Mouse (Mus musculus) layer of hippocampus, postnatal 25 days (tissue): ENCODE data around the gene Rapgef3. TPM values are rescaled to one million over a fixed set of nuclear protein-coding genes. Genes with fewer than 3 reads are reported as not detected.

ENCODE experiments used
- DNase-seq, 2 experiments: peaks; one replicate each; pipeline ENCODE4 v3.0.0; 2022; ENCODE audit warnings: mixed read lengths in 2 of 2, low spot score in 1 of 2; ENCODE audit errors: extremely low spot score in 1 of 2
- total RNA-seq, 2 experiments: library from RNA; stranded (reverse); gene quantifications; 2 replicates each; pipeline ENCODE4 v1.2.3; 2021

Rapgef3 gene
- total RNA-seq, 2 experiments from 2014 or later: 36.3 to 40.3 TPM

DNA sequence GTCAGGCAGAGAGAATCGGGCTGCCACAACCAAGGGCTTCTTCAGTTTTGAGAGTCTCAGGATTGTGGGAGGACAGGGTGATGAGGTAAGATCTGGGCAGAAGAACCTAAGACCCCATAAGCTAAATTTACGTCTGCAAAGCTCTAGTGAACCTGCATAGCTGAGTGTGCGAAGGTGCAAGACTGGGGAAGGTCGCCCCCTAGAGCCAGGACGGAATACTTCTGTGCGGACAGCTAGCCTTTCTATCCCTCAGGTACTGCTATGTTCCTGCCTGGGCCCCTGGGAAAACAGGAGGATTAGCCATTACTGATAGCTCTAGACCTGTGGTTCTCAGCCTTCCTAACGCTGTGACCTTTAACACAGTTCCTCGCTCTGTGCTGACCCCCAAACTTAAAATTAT lies 8.7 kb upstream of the Rapgef3 start:
- peak; percentile 56 to 87 for DNase-seq

DNA sequence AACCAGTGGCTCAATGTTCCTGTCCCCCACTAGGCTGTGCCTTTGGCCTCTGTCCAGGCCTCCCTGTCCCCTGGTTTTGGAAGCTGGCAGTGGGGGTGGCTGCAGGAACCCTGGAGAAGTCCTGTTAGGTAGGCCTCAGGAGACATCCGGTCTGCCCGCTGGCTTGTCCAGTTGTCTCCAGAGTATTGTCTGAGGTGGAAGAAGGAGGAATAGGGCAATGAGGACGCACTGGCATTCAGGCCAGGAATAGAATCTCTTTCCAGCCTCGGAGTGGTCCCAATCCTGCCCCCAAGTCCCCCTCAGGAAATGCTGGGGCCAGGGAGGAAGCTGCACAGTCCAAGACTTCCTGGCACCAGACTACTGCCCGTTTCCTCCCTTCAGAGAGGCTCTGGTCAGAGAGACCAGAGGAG lies 6.2 kb upstream of the Rapgef3 start:
- no peak for DNase-seq

DNA sequence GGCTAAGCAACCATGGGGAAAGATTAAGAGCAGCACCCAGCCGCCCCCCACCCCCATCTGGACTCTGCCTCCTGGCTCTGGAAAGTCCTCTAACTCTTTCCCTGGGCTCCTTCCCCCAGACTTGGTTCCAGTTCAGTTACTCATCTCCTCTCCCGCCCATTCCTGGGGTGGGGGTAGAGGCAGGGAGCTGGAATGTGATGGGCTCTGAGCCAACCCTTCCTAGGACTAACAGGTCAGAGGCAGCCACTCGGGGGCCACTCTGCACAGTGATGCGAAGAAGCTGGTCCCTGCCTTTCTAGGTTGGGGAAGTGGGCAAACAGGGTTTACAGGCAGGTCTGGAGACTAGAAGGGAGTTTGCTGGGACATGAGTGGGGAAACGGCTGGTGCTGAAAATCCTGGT lies 5.3 kb upstream of the Rapgef3 start:
- no peak for DNase-seq

DNA sequence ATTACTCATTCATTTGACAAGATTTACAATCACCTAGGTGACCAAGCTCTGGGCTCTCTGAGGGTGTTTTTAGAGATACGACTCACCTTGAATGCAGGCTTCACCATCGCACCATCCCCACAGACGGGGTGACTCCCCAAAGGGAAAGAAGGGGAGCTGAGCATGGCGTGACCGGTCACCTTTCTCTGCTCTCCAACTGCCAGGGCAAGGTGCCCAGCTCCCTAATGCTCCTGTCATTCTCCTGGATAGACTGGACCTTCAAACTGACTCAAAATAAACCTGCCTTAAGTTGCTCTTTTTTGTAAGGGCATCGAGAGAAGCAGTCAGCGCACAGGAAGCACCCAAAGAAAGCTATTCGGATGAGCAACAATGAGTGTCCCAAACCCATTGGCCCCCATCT lies 2.5 kb upstream of the Rapgef3 start:
- no peak for DNase-seq

GRCm38 (mm10) chr15:97768192-97768591 lies 420 bp upstream of the Rapgef3 start:
- no peak for DNase-seq

DNA sequence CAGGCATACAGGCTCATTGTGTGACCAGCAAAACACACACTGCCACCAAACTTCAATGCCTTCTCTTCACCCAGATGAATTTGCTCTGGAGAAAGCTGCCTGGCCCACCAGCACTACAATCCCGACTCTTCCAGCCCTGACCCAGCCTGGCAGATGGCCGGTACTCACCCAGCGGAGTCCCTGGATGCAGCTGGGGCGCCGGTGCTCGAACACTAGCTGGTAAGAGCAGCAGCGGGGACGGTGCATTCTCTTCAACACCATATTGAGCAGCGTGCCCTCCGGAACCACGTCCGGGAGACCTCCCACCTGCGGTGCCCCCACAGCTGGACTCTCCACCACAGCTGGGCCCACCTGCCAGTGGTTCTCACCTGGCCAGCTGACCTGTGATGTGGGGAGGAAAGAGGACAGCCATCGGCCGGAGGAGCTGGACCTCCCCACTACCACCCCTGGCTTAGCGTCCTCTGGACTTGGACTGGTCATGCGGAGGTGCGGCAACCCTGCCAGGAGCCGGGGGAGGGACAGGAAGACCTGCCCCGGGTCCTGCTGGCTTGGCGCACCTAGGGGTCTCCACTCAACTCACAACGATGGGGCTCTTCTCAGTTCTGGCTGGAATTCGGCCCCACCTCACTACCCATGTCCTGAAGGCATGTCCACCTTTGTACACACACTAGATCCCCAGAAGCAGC lies 1.0 kb downstream of the Rapgef3 start:
- no peak for DNase-seq

- no peak for DNase-seq
These were observed 1.6 kb downstream of the Rapgef3 start for GRCm38 (mm10) chr15:97766194-97766593.

DNA sequence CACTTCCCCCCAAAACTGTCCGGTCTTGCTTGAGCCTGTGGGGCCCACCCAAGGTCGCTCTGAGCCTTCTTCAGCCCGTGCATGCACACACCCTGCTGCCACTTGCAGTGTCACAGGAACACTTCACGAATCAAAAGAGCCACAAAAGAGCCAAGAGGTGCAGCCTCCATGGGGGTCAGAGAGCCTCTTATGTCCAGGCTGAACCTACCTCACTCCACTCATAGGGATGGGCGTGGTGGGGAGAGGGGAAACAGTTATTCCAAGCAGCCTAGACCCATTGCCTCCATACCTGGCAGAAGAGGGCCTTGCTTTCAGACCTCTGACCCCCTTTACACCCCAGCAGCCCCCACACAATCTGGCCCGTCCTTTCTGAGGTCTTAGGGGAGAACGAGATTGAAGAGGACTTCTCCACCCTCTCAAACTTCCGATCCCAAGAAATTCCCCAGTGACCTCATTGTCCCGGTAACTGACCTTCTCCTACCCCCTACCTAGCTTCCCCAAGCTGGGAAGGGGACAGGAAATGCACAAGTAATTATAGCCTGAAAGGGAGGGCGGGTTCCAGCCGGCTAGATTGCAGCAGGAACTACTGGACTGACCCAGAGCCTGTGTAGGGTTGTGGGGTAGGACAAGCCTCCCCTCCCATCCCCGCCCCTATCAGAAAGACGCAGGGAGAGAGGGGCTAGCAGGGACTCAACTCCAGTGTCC lies 2.5 kb downstream of the Rapgef3 start:
- DNase-seq: no peak

DNA sequence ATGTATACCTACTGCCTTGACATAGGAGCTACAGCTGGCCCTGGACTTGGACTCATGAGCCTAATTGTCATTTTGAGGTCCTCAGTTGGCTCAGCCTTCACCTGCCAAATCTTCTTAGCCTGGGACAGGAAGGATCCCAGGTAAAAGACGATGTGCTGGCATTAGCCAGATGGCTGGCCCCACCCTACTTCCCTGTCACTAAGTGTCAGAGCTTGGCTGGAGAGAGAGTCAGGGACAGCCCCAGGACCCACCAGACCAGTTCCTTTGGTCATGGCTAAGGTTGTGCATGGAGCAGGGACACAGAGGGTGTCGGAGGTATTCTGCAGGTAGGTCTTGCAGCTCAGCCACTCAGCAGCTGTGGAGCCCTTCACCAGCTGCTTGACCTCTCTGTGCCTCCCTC lies 3.2 kb downstream of the Rapgef3 start:
- no peak for DNase-seq

DNA sequence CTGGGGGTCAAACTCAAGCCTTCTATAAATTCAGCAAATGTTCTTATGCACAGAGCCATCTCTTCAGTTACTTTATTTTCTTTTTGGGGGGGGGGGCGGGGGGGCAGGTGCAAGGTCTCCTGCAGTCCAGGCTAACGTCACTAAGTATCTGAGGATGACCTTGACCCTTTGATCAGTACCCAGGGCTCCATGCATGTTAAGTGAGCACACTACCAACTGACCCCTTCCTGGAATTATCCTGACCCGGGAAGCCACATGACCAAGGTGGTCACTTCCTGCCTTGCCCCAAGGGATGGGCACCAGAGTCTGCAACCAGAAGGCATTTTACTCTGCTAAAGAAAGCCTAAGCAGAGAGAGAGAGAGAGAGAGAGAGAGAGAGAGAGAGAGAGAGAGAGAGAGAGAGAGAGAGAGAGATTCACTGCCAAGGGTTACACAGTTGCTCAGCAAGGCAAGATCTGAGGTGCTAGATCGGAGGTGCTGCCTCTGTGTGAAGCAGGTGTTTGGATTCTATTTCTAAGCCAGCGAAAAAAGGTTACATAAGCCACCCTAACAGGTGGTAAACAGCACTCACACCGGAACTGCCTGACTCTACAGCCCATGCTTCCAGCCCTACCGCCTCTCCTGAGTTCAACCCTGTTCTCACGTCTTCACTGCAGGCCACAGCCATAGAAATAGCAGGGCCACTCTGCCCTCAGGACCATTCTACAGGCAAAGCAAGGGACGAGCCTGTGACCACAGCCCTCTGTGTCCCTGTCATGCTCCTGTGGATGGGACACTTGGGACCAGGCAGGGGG lies 4.3 kb downstream of the Rapgef3 start:
- no peak for DNase-seq

DNA sequence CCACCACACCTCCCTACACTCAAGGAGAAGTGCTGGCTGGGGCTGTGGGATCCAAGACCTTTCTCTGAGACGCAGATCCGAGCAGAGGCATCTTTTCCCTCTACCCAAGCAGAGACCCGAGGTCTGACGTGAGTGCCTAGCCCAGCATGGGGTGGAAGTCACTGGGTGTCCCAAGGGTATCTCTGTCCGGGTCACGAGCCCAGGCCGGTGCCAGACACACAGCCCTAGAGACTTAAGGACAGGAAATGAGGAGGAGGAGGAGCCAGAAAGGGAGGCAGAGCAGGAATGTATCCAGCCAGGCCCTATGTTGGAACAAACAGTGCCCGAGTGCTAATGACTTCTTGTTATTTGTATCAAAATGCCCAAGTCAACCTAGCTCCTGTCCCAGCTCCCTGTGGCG lies 5.0 kb downstream of the Rapgef3 start:
- no peak for DNase-seq

DNA sequence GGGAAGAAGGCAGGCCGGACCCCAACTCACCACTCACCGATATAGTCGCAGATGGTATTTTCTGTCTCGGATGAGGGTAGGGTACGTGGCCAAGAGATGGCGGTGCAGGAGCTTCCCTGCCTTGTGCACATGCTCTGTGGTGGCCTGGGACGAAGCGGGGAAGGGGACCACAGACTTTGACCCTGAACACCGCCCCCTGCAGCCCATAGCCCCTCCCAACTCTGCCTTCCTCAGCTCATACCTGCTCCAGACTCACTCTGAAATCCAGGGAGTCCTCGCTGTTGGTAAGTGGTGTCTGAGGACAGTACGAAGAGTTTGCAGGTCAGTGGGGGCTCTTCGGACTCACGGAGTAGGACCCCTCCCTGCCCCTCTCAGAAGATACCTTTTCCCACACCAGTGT lies 6.3 kb downstream of the Rapgef3 start:
- DNase-seq: no peak

GRCm38 (mm10) chr15:97760952-97761351 lies 6.8 kb downstream of the Rapgef3 start:
- DNase-seq: no peak

DNA sequence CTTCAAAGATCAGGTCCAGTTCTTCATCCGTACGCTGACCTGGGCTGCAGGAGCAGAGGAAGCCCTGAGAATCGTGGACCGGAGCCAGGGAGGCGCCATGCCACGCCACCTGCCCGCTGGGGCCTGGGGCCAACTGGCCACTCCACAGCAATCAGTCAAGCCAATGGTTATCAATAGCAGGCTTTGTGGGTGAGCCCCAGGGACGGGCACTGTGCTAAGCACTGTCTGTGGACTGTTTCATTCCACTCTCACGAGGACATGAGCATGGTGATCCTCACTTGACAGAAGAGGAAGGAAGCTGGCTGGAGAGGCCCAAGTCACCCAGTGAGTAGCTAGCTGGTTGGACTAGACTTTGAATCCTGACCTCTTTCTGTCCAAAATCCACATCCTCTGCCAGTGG lies 7.8 kb downstream of the Rapgef3 start:
- peak in 1 of 2 experiments; percentile 62 for DNase-seq

- no peak for DNase-seq
These were observed 12.4 kb downstream of the Rapgef3 start for GRCm38 (mm10) chr15:97755361-97755760.

DNA sequence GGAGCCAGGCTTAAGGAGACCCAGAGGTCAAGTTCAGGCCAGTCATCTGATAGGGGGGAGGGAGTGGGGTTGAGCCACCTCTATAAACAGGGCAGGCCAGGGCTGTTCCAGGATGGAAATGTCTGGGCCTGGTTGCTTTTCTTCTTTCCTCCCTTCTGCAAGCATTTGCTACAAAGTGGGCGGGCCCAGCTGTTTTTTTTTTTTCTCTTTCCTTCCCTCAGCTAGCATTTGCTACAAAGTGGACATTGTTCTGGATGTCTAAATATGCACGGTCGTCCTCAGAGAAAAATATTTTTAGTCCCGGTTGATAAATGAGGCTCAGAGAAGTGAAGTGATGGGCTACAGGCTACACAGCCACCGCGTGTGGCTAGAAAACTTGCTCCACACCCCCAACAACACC lies 13.3 kb downstream of the Rapgef3 start:
- no peak for DNase-seq

DNA sequence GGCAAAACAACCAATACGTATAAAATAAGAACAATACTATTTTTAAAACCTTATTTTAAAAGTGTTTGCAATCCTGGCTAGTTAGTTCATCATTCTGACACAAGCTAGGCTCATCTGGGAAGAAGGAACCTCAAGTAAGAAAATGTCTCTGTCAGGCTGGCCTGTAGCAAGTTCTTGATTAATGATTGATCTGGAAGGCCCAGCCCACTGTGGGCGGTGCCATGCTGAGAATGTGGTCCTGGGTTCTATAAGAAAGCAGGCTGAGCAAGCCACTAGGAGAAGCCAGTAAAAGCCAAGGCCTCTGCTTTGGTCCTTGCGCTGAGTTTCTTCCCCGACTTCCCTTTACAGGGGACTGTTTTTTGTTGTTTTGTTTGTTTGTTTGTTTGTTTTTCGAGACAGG lies 15.3 kb downstream of the Rapgef3 start:
- no peak for DNase-seq

GRCm38 (mm10) chr15:97751676-97752075 lies 16.1 kb downstream of the Rapgef3 start:
- no peak for DNase-seq

DNA sequence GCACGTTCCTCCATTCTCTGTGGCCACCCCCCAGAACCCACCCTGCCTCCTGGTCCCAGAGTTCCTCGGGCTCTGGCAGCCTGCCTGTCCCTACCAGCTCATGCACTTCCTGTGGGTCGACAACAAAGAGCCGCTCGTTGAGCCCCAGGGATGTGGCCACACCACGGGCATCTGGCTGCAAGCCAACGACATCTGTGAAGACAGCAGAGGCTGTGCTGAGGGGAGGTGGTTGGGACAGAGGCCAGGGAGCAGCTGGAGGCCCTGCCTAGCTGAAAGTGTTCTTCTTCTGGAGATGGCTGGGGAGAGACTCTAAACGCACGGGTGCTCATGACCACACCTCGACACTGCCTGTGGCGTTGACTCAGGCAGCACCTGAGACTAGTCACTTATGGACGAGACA lies 17.1 kb downstream of the Rapgef3 start:
- peak; percentile 47 to 73 for DNase-seq

DNA sequence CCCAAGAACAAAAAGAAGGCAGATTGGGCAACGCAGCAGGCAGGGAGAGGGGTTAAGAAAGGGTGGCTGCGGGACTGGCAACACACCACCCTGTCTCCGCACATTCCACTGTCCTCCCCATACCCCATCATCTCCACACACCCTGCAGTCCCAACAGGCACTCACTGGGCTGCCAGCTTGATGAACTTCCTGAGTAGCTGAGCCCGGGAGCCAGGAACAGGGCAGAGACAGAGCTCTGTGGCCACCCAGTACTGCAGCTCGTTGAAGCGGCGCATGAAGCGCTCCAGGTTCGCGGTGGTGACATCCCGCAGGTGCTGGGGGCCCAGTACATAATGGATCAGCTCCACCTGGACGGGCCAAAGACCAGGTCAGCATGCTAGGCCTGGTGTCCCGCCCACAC lies 17.9 kb downstream of the Rapgef3 start:
- no peak for DNase-seq

- DNase-seq: no peak
These were observed 18.4 kb downstream of the Rapgef3 start for GRCm38 (mm10) chr15:97749397-97749796.
